Mouse (Mus musculus): ENCODE data around the gene Gan.

Gene Gan

DNA sequence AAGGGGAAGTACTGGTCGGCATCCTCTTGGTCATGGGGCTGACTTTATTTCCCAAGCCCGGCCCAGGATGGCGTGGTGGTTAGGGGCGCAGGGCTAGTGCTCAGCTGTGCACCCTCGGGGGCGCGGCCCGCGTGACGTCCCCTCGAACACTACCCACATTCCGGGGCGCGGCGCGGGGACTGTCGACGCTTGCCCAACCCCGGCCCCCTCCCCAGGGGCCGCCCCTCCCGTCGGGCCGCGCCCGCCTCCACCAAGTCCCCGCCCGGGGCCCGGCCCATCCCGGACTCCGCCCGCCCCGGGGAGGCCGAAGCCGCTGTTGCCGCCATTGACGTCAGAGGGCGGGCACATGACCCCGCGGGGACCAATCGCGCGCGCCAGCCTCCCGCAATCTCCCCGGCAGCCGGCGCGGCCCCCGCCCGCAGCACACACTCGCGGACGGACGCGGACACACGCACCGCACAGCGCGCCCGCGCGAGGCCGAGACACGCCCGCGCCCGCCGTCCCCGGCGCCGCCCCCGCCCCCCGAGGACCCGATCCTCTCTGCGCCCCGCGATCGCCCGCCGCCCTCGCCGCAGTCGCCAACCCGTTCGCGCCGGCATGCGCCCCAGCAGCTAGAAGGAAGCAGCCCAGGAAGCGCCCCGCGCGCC lies 98.5 kb downstream of the Gan start:
- DNase-seq, result peak; percentile 93 to 96

DNA sequence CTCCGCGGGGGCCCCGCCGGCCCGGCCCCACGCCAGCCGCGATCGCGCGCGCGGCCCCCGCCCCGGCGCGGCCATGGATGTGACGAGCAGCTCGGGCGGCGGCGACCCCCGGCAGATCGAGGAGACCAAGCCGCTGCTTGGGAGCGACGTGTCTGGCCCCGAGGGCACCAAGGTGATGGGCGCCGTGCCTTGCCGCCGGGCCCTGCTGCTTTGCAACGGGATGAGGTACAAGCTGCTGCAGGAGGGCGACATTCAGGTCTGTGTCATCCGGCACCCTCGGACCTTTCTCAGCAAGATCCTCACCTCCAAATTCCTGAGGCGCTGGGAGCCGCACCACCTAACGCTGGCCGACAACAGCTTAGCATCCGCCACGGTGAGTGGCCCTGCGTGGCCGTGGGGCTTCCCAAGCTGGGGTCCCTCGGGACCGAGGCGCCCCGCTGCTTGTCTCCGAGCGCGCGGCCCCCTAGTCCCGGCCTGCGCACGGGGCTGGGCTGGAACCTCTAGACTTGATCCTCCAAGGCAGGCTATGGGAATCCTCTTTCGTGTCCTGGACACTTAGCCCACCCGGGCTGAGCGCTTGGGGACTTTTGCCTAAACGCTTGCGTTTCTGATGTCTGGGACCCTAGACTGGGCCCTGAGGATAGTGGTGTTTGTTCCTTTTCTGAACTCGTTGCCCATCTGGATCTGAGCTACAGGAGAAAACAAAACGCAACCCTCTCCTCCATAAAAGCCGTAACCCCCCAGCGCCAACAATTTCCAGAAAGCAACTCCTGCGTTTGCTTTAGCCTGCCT lies 99.3 kb downstream of the Gan start, which contains the start of gene Cmip:
Gene Cmip (plus strand): TSS at position 36 of the 792 bp plus-strand sequence.
- peak; percentile 50 to 61 for DNase-seq

DNA sequence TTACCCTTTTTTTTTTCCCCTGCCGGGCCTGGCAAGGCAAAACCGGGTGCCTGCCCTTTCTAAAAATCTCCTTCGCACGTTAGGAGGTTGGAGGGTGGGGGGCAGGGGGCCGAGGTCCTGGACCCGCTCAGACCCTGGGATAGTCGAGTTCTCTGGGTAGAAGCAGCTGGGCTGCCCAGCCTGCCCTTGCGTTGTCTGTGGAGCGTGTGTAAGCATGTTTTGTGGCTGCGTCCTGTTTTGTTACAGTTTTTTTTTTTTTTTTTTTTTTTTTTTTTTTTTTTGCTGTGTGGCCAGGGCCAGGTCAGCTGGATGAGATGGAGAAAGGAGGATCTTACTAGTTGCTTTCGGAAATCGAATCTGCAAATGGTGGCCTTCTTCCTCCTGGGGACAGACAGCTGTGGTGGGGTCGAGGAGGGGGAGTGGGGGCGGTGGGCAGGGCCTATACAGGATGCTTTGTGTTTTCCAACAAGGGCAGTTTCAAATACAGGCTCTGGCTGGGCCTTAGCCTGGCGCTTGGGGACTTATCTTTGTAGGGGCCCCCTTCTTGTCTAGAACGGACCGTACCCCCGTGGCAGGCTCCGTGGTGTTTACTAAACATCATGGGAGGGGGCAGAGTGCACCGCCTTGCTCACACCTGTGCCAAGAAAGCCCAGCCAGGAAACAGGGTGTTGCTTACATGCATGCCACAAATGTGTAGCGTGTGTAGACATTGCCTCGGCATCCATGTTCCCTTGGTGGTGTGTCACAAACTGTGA lies 100.1 kb downstream of the Gan start:
- peak in 1 of 2 experiments; percentile 19 for DNase-seq

DNA sequence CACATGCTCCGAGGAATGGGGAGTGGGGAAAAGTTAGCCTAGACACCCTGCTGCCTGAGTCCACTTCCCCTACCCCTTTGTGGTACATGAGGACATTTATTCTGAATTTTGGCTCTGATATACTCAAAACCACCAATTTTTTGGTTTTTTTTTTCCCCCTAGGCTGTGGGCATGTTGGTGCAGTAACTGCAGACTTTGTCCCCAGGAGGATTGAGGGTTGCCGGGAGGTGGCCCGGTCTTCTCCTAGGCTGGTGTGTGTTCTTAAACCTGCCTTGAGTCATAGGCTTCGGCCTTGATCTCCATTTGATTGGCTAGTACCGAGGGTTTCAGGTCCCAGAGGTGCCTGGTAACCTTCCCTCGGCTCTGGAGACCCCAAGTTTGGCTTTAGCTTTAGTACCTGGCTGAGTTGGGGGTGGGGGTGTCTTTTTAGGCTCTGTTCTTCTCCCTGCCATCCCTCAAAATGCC lies 100.7 kb downstream of the Gan start:
- DNase-seq, result no peak

DNA sequence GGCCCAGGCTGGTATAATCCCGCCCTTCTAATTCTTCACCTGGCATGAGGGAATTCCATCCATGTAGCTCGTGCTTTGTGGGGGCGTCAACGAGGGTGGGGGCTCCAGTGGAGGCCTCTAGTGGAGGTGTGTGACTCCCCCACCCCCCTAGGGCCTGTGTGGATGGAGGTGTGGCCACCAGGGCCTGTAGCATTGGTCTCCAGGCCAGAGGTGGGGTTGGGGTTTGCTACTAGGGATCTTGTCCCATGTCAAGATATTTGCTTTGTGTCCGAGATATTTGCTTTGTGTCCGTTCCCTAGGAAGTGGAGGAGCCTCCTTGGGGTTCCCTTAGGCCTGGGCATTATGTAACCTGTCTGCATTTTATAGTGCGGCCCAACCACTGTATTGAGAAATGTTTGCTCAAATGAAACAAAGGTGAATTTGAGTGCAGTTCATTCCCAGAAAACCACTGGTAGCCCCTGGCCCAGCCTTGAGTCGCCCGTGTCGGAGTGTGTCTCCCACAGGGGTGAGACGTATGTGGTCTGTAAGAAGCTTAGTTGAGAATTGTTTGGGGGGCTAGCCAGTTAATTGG lies 101.6 kb downstream of the Gan start:
- DNase-seq, result no peak

DNA sequence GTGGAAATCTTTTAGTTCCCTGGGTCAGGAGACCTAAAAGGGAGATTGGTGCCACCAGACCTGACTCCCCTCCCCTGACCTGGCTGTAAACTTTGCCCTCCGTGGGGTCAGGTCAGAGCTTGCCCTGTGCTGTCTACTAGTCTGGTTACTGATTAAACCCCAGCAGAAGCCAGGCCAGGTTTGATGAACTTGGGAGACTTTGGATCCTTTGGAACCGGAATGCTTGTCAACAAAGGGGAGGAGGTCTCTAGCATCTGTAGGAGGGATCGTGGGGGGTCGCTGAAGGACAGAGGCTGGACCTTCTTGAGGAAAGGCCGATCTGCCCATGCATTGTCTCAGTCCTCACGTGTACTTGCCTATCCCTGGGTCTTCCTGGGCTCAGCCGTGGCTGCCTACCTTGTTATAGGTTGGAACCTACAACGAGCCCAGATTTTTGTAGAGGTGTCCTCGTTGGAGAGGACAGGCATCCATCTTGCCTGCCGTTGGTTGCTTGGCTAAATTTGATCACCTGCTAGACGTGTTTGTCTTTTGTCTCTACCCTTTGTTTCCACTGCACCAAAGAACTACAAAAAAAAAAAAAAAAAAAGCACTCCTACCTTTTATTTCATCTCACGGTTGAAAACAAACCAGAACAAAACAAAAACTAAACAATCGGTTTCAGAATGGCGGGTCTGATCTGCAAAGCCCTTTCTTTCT lies 102.4 kb downstream of the Gan start:
- DNase-seq, result no peak

DNA sequence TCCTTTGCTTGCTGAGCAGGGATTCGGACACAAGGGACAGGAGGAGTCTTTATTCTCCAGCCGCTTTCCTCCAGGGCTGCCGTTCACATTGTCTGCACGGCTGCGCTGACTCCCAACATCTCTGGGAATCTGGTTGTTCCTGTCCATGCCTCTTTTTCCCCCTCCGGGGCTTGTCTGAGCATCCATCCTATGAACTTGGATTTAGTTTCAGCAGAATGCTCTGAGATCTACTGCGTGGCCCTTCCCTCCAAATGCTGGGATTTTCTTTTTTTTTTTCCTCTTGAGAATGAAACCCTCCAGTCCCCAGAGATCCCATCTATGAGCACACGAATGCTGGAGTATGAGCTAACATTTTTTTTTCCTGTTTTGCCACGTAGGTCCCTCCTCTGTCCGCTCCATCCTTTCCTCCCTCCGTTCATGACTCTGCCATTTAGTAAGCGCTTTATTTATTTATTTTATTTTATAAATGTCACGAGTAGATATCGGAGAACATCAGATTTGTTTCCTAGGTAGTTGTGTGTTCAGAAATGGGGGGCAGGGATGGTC lies 103.1 kb downstream of the Gan start:
- DNase-seq, result no peak

DNA sequence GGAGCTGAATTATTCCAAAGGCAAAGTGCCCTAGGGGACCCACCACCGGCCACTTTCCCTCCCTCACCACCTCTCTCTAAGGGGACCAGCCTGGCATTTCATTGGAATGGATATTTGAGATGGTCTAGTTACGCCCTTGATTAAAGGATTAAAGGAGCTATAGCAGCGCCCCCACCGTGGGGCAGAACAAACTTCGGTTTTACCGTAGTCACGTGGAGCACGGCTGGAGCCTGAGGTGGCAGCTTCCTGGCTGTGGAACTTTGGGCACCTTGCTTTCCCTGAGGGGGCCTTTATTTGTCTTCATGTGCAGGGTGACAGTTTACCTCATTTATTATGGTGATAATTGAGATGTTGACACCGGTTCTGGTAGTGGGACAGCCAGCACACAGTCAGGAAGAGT lies 103.8 kb downstream of the Gan start:
- DNase-seq, result no peak

DNA sequence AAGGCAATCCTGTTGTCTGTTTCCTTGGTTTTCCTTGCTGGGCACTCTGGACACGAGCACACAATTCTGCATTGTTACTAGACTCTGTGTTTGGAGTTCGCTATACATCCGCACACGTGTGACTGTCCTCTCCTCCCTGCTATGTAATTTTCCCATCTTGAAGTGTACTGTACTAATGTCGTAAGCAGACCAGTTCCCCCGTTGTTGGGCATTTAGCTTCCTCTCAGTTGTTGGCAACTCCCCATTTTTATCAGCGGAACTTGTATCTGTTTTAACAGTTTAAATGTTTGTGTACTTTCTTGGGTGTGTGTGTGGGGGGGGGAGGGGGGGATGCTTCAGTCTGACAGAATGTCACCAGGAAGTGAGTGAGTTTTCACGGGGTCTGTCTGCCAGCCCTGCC lies 104.8 kb downstream of the Gan start:
- DNase-seq, result no peak

DNA sequence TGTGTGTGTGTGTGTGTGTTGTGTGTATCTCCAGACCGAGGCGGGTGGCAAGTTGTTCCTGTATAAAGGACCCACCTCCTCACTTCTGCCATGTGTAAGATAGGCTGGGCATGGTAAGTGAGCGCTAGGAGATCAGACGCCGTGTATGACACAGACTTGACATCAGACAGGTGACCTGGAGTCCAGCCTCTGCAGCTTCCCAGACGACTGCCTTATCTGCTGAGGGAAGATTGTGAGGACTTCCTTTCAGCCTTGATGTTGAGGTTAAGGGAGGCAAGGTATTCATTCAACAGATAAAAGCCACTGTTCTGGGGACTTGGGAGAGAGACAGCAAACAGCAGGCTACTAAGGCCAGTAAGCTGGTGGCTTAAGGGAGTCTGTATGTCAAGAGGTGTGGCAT lies 105.5 kb downstream of the Gan start:
- no peak for DNase-seq

DNA sequence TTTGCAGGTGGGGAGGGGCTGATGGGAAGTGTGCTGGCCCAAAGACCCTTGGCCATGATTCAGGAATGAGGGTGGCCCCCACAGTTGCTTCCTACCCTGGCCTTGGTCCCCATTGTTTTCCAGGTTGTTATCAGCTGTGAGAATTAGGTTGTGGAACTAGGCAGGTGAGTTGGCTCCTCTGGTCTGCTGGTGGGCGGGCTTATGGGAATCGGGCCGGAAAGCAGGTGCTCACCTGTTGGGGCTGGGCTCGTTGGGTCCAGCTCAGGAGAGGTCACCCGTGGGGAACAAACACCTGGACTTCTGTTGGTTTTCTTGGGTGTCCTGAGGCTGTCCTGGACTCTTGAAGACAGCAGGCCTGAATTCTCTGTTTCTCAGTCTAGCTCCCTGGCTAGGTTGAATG lies 107.1 kb downstream of the Gan start:
- no peak for DNase-seq

Data from spleen, adult 18-20 months (tissue).